ENCODE assay signal across 13 mouse cellular contexts in the genomic region with DNA sequence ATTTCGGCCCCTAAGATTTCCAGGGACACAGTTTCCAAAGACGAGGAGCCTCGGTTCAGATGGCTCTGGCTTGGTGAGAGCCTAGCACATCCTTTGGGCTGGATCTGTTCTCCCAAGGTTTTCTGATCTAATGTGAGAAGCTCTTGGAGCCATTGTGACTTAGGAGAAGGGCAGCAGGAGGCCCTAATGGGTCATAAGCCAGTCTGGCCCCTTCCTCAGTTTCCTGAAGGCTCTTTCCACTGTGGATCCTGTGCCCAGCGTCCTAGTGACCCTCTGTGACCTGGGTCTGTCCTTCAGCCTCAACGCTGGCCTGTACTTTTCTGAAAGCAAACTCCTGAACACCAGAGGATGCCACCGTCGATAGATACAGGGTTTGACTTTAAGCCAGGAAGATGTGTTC.
DNase-seq lines count a peak whose midpoint lies in the region; ATAC-seq and TF ChIP-seq lines count a peak whose summit lies in the region.
"Had no signal": no experiment of that assay in that cellular context is flagged by ENCODE, and none has a peak within 500 bp of the region (broad histone marks: within the 10 kb centered on the region; RNA-seq: fewer than 3 reads in every experiment).

No protein-coding gene starts in this region.

- H3K27me3 ChIP-seq in heart, postnatal 0 days (ENCODE audit: control insufficient read depth, insufficient read depth, low read length) = no peaks in the 10 kb centered on the region
- H3K27me3 ChIP-seq in liver, embryonic 13.5 days = no peaks in the 10 kb centered on the region
- H3K27me3 ChIP-seq in embryonic facial prominence, embryonic 14.5 days (replicated peaks; ENCODE audit: control insufficient read depth, insufficient read depth, low read length) = no peaks in the 10 kb centered on the region
- H3K27me3 ChIP-seq in small intestine, adult 2 months (ENCODE audit: control insufficient read depth, insufficient read depth, low read length) = no peaks in the 10 kb centered on the region
- H3K27me3 ChIP-seq in forebrain, postnatal 0 days (ENCODE audit: insufficient read depth, low read length) = no peaks in the 10 kb centered on the region

- no peak for TF ChIP-seq EP300 in heart, postnatal 0 days (IDR thresholded peaks at IDR 0.05; ENCODE audit: low read depth)

- intact Hi-C loops in heart, postnatal 10 days (cut with DNase I) = no loop called here

- 0 out of 2 replicates have a peak overlapping the region, but pooled peaks have one; percentile 7 for H3K27ac ChIP-seq in heart, postnatal 0 days (ENCODE audit: low read depth)
- peak overlapping the region; percentile 74 for H3K27ac ChIP-seq in liver, embryonic 13.5 days
- 0 out of 2 replicates have a peak overlapping the region, but pooled peaks have one; percentile 17 for H3K27ac ChIP-seq in embryonic facial prominence, embryonic 14.5 days (replicated peaks; ENCODE audit: low read depth, low read length)
- peak overlapping the region; percentile 92; the same call in 1 of the 2 replicates for H3K27ac ChIP-seq in small intestine, adult 2 months (ENCODE audit: insufficient read depth, low read depth, low read length)
- H3K27ac ChIP-seq in forebrain, postnatal 0 days (ENCODE audit: low read depth, low read length) = no peak overlapping the region

- peaks cover 12% of the 10 kb centered on the region for H3K4me1 ChIP-seq in heart, postnatal 0 days (ENCODE audit: control insufficient read depth, insufficient read depth)
- H3K4me1 ChIP-seq in liver, embryonic 13.5 days (replicated peaks) = peaks cover 78% of the 10 kb centered on the region
- peaks cover 48% of the 10 kb centered on the region for H3K4me1 ChIP-seq in embryonic facial prominence, embryonic 14.5 days (ENCODE audit: control insufficient read depth, insufficient read depth, low read length)
- H3K4me1 ChIP-seq in small intestine, adult 2 months (ENCODE audit: control insufficient read depth, insufficient read depth, insufficient read length, low read length) = peaks cover 39% of the 10 kb centered on the region
- no peaks in the 10 kb centered on the region for H3K4me1 ChIP-seq in forebrain, postnatal 0 days (ENCODE audit: insufficient read depth)

- TF ChIP-seq CTCF in heart, postnatal 0 days (IDR thresholded peaks at IDR 0.05; ENCODE audit: low read depth) = no peak
- TF ChIP-seq CTCF in small intestine, adult 2 months (IDR thresholded peaks at IDR 0.05; ENCODE audit: extremely low read depth, insufficient read length, insufficient replicate concordance, low read depth, low read length) = no peak
- no peak for TF ChIP-seq CTCF in forebrain, postnatal 0 days (IDR thresholded peaks at IDR 0.05; ENCODE audit: low read depth)

- TF ChIP-seq POLR2A in small intestine, adult 2 months (IDR thresholded peaks at IDR 0.05; ENCODE audit: low read depth, low read length) = no peak

- no peak overlapping the region for H3K4me3 ChIP-seq in heart, postnatal 0 days (ENCODE audit: low read depth, low read length)
- no peak overlapping the region for H3K4me3 ChIP-seq in liver, embryonic 13.5 days (replicated peaks)
- H3K4me3 ChIP-seq in embryonic facial prominence, embryonic 14.5 days (ENCODE audit: low read depth, low read length) = no peak overlapping the region
- no peak overlapping the region for H3K4me3 ChIP-seq in small intestine, adult 2 months (ENCODE audit: low read depth, low read length)
- H3K4me3 ChIP-seq in forebrain, postnatal 0 days (ENCODE audit: low read depth, low read length) = no peak overlapping the region

- H3K9ac ChIP-seq in heart, postnatal 0 days (replicated peaks; ENCODE audit: low read depth, low read length) = no peak overlapping the region
- H3K9ac ChIP-seq in liver, embryonic 13.5 days = 0 out of 2 replicates have a peak overlapping the region, but pooled peaks have one; percentile 7
- H3K9ac ChIP-seq in embryonic facial prominence, embryonic 14.5 days (ENCODE audit: low read depth, low read length) = no peak overlapping the region
- H3K9ac ChIP-seq in forebrain, postnatal 0 days = no peak overlapping the region

- no peak for DNase-seq in heart, postnatal 0 days (ENCODE audit: low spot score)
- no peak for DNase-seq in heart, postnatal 10 days
- DNase-seq in liver, embryonic 13.5 days = no peak
- no peak for DNase-seq in liver
- no peak for DNase-seq in embryonic facial prominence, embryonic 14.5 days (ENCODE audit: low spot score)
- no peak for DNase-seq in forebrain, postnatal 0 days
- no peak for DNase-seq in adrenal gland, adult 2 months
- DNase-seq: adrenal gland, postnatal 25 days; cerebellum, postnatal 10 days; kidney, adult 18-20 months; midbrain, embryonic 14.5 days; thymus, postnatal 36 days had no signal

- no peak overlapping the region for H3K4me2 ChIP-seq in heart, postnatal 0 days (ENCODE audit: low read depth, low read length)
- no peak overlapping the region for H3K4me2 ChIP-seq in liver, embryonic 13.5 days
- H3K4me2 ChIP-seq in embryonic facial prominence, embryonic 14.5 days (ENCODE audit: low read depth, low read length) = no peak overlapping the region
- H3K4me2 ChIP-seq in forebrain, postnatal 0 days (ENCODE audit: low read depth) = no peak overlapping the region

- no peaks in the 10 kb centered on the region; the same call in 1 of the 2 replicates for H3K9me3 ChIP-seq in heart, postnatal 0 days (replicated peaks; ENCODE audit: control insufficient read depth, low read length)
- H3K9me3 ChIP-seq in liver, embryonic 13.5 days (replicated peaks) = no peaks in the 10 kb centered on the region
- no peaks in the 10 kb centered on the region for H3K9me3 ChIP-seq in embryonic facial prominence, embryonic 14.5 days (ENCODE audit: control insufficient read depth, low read length)
- H3K9me3 ChIP-seq in forebrain, postnatal 0 days (ENCODE audit: low read length) = no peaks in the 10 kb centered on the region

- H3K36me3 ChIP-seq in heart, postnatal 0 days (replicated peaks; ENCODE audit: control insufficient read depth, insufficient read depth, low read length) = no peaks in the 10 kb centered on the region
- no peaks in the 10 kb centered on the region for H3K36me3 ChIP-seq in liver, embryonic 13.5 days
- H3K36me3 ChIP-seq in embryonic facial prominence, embryonic 14.5 days (ENCODE audit: control insufficient read depth, insufficient read depth, low read length) = no peaks in the 10 kb centered on the region
- no peaks in the 10 kb centered on the region for H3K36me3 ChIP-seq in small intestine, adult 2 months (ENCODE audit: control insufficient read depth, insufficient read depth, low read length)
- H3K36me3 ChIP-seq in forebrain, postnatal 0 days (ENCODE audit: insufficient read depth) = no peaks in the 10 kb centered on the region

- ATAC-seq in heart, postnatal 0 days (ENCODE audit: insufficient read depth, low read depth) = no peak
- ATAC-seq in liver, embryonic 13.5 days (ENCODE audit: low read depth) = no peak
- ATAC-seq in embryonic facial prominence, embryonic 14.5 days (ENCODE audit: low read depth) = no peak
- ATAC-seq in forebrain, postnatal 0 days = no peak

- 70% methylated on average over 7 of the region's 7 CpGs for WGBS in heart, postnatal 0 days
- WGBS in liver, embryonic 13.5 days (ENCODE audit: insufficient replicate concordance) = 59% methylated on average over 7 of the region's 7 CpGs
- 71% methylated on average over 7 of the region's 7 CpGs for WGBS in embryonic facial prominence, embryonic 14.5 days
- WGBS in small intestine, adult 2 months = 81% methylated on average over 7 of the region's 7 CpGs
- 86% methylated on average over 7 of the region's 7 CpGs for WGBS in forebrain, postnatal 0 days
